Mouse (Mus musculus): Measurements from ENCODE around the gene Agpat2. TPM values are rescaled to one million over a fixed set of nuclear protein-coding genes. Genes with fewer than 3 reads are reported as not detected.
A peak's percentile ranks its signal among the peaks of the same experiment; 100 is the strongest.

Gene Agpat2
- 1 to 10 TPM; 2.1 to 2.5 TPM for total RNA-seq (2021)
- long read RNA-seq, partial matches to known transcripts: 1 of 5 reads
- long read RNA-seq, other reads (novel, unspliced or antisense): 0 of 5 reads

GRCm38 (mm10) chr2:26603720-26604671 is at the start of gene Agpat2:
Gene Agpat2 (minus strand): TSS chr2:26604417.
- DNase-seq (ENCODE audit: low spot score in 2 of 2): peak; percentile 60 to 65

DNA sequence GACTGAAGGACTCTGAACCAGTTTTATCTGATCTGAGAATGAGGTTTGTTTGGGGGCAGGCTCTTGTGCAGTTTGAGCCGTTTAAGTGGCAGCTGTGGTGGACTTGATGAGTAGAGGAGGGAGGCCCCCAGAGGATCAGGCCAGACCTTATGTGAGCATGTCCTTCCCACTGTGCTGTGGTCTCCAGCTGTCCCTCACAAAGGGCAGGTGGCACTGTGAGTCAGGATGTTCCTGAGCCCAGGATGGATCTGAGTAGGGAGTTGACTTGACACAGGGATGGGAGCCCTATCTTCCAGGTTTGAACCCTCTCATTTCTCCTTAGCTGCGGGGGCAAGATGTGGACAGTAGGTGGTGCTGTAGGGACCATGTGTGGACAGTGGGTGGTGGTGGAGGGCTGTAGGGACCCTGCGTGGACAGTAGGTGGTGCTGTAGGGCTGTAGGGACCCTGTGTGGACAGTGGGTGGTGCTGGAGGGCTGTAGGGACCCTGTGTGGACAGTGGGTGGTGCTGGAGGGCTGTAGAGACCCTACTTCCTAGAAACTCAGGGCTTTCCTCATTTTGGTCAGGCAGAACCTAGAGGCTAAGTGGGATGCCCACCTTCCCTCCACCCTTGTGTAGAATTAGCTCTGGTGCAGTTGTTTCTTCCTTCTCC is 42.6 kb upstream of the Agpat2 start:
- DNase-seq (ENCODE audit: low spot score in 2 of 2): peak; percentile 80 to 83

GRCm38 (mm10) chr2:26643942-26644341 is 39.7 kb upstream of the Agpat2 start:
- DNase-seq (ENCODE audit: low spot score in 2 of 2): no peak

- no peak for DNase-seq (ENCODE audit: low spot score in 2 of 2)
Measured at GRCm38 (mm10) chr2:26641006-26641647, 36.9 kb upstream of the Agpat2 start.

GRCm38 (mm10) chr2:26639838-26640830 is 35.9 kb upstream of the Agpat2 start:
- DNase-seq (ENCODE audit: low spot score in 2 of 2): peak; percentile 99 to 100

- no peak for DNase-seq (ENCODE audit: low spot score in 2 of 2)
Measured at GRCm38 (mm10) chr2:26639083-26639482, 34.9 kb upstream of the Agpat2 start.

DNA sequence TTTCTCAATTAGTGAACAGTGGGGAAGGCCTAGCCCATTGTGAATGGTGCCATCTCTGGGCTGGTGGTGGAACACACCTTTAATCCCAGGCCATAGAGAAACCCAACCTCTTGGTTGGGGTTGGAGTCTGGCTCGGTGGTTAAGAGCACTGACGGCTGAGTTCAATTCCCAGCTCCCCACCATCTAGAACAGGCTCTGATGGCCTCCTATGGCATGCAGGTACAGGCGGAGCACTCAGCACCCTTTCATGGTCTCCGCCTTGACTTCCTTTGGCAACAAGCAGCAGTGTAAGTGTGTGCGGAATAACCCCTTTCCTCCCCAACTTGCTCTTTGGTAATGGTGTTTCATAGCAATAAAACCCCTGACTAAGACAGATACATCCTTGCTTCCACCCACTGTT is 34.4 kb upstream of the Agpat2 start:
- no peak for DNase-seq (ENCODE audit: low spot score in 2 of 2)

DNA sequence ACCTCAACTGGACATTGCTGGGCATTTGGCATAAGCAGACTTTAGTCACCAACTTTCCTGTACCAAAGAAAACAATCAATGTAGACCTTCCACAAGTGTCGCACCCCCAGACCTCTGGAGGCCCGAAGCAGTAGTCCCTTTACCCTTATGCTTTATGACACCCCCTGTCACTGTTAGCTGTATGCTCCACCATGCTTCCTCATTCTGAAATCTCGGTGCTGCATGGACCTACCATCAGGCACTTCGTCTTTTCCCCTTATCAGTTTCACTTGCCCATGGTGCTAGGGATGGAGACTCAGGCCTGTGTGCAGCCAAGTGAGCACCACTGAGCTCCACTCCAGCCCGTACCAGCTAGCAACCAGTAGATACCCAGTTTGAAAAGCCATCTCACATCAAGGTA is 33.8 kb upstream of the Agpat2 start:
- no peak for DNase-seq (ENCODE audit: low spot score in 2 of 2)

GRCm38 (mm10) chr2:26637316-26637932 is 33.2 kb upstream of the Agpat2 start:
- DNase-seq (ENCODE audit: low spot score in 2 of 2): no peak

GRCm38 (mm10) chr2:26636325-26636635 is 32.1 kb upstream of the Agpat2 start:
- DNase-seq (ENCODE audit: low spot score in 2 of 2): no peak

DNA sequence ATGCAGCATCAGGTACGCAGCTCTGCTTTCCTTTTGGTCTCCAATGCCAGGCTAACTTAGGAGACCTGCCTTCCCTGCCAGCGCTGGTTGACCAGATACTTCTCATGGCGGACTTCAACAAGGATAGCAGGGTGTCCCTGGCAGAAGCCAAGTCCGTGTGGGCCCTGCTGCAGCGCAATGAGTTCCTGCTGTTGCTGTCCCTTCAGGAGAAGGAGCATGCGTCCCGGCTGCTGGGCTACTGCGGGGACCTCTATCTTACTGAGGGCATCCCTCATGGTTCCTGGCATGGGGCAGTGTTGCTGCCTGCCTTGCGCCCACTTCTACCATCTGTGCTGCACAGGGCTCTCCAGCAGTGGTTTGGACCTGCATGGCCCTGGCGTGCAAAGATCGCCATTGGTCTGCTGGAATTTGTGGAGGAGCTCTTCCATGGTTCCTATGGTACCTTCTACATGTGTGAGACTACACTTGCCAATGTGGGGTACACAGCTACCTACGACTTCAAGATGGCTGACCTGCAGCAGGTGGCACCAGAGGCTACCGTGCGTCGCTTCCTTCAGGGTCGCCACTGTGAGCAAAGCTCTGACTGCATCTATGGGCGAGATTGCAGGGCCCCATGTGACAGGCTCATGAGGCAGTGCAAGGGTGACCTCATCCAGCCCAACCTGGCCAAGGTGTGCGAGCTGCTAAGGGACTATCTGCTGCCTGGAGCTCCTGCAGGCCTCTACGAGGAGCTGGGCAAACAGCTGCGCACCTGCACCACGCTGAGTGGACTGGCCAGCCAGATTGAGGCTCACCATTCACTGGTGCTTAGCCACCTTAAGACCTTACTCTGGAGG is 31.5 kb upstream of the Agpat2 start:
- no peak for DNase-seq (ENCODE audit: low spot score in 2 of 2)

GRCm38 (mm10) chr2:26634629-26635488 is 30.6 kb upstream of the Agpat2 start:
- DNase-seq (ENCODE audit: low spot score in 2 of 2): no peak

- no peak for DNase-seq (ENCODE audit: low spot score in 2 of 2)
Measured at GRCm38 (mm10) chr2:26633953-26634530, 29.8 kb upstream of the Agpat2 start.

GRCm38 (mm10) chr2:26632541-26633395 is 28.6 kb upstream of the Agpat2 start:
- no peak for DNase-seq (ENCODE audit: low spot score in 2 of 2)

DNA sequence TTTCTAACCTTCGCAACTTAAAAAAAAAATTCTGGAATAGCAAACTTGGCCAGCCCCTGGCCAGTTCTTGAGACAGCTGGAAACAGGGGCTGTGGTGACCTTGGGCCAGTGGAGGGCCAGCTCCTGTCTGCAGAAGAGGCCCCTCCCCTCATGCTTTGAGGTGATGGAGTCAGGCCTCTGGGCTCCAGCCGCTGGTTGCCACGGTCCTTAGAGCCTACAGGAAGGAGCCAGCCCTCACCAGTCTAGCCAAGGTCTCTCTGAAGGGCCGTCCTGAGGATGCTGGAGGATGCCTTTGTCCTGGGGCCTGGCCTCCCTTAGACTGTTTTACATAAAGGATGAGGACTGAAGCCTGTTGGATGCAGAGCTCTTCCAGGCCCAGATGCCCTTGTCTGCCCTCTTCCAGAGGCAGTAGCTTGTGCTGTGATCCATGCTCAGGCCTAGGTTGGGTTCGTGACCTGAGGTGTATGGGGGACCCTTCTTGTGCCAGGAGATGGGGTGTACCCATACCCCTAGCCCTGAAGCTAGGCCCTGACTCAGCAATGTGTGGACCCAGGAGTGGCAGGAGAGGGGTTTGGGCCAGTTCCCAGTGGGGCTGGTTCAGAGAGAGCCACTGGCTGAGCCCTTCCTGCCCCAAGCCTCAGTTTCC is 24.7 kb upstream of the Agpat2 start:
- no peak for DNase-seq (ENCODE audit: low spot score in 2 of 2)

DNA sequence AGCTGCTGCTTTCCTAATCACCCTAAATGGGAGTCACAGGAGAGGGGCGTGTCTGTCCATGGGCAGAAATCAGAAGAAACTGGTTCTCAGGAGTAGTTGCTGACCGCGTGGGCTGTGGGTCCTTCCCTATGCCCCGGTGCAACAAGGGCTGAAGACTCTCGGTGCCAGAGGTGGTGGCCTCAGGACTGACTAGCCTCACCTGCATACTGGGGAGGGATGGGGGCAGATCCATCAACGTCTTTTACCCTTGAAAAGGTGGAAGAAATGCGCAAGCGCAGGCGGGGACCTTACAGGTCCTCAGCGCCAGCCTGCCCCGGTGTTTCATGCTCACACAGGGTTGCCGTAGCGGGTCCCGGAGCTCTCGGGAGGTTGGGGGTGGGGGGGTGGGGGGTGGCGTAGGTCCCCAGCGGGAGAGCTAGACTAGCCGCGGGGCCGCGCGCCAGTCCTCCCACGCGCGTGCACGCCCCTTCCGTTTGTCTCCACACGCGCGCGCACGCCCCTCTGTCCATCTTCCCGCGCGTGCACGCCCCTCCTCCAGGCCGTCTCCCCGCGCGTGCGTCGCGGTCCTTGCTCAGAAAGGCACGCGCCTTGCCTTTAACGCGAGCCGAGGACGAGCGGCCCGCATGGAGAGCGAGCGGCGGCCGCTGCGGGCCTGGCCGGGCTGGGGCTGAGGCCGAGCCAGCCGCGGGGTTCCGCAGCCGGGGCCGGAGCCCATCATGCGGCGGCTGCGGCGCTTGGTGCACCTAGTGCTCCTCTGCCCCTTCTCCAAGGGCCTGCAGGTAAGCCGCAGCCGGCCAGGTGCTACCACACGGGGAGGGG is 23.9 kb upstream of the Agpat2 start, which contains the start of gene Fam69b:
Gene Fam69b, plus strand, starts transcription at position 537 of the 819 bp plus-strand sequence.
- DNase-seq (ENCODE audit: low spot score in 2 of 2): peak; percentile 82 to 90
